Mouse (Mus musculus) hindbrain, embryonic 15.5 days (tissue): ENCODE data around the gene Neil1. TPM values are rescaled to one million over a fixed set of nuclear protein-coding genes. Genes with fewer than 3 reads are reported as not detected.

Experiments
- ATAC-seq: fragments of 200-750 bp; cut with Nextera tagmentation; 2 replicates; pipeline ENCODE4 v1.8.0; 2017; ENCODE audit warnings: low read depth, moderate number of reproducible peaks, moderate TSS enrichment; ENCODE audit not compliant: low FRiP score
- H3K27ac ChIP-seq: fragments of 300-500 bp; sonication (generic); replicated peaks from 2 replicates; pipeline ENCODE4 v1.5.1; 2015; ENCODE audit warnings: mild to moderate bottlenecking, inconsistent platforms
- H3K27me3 ChIP-seq: fragments of 300-500 bp; sonication (generic); 2 replicates; pipeline ENCODE4 v1.6.1; 2015; ENCODE audit warnings: control low read depth, inconsistent platforms
- H3K36me3 ChIP-seq: fragments of 300-500 bp; sonication (generic); 2 replicates; pipeline ENCODE4 v1.6.1; 2015; ENCODE audit warnings: control low read depth, inconsistent platforms
- H3K4me1 ChIP-seq: fragments of 300-500 bp; sonication (generic); replicated peaks from 2 replicates; pipeline ENCODE4 v1.6.1; 2015; ENCODE audit warnings: control low read depth, inconsistent platforms
- H3K4me2 ChIP-seq: fragments of 300-500 bp; sonication (generic); 2 replicates; pipeline ENCODE4 v1.6.1; 2015; ENCODE audit warnings: moderate library complexity, mild to moderate bottlenecking, inconsistent platforms
- H3K4me3 ChIP-seq: fragments of 300-500 bp; sonication (generic); 2 replicates; pipeline ENCODE4 v1.5.1; 2015; ENCODE audit warnings: mild to moderate bottlenecking, inconsistent platforms
- H3K9ac ChIP-seq: fragments of 300-500 bp; sonication (generic); 2 replicates; pipeline ENCODE4 v1.6.1; 2015; ENCODE audit warnings: inconsistent platforms
- H3K9me3 ChIP-seq: fragments of 300-500 bp; sonication (generic); 2 replicates; pipeline ENCODE4 v1.6.1; 2016; ENCODE audit warnings: control low read depth, inconsistent platforms
- WGBS: fragments of 180-500 bp; shearing (Covaris S2); methylation state at CpG from one replicate; pipeline ENCODE4 v1.1.7; 2015; 5-methylcytosine and 5-hydroxymethylcytosine counted together
- polyA plus RNA-seq: library from polyadenylated mRNA; unstranded; fragments of >200 nt; fragmentation: Nextera tagmentation; extraction: Ambion mirVana; gene quantifications from 2 replicates; pipeline ENCODE4 v1.2.1, GENCODE M21; 2015

Gene Neil1
- polyA plus RNA-seq, 1 experiment from 2014 or later = 9.1 TPM

- no peak for ATAC-seq
- Histone ChIP-seq H3K4me2 (no peak overlapping the region), H3K36me3 (peaks cover 31% of the 10 kb centered on the region), H3K27me3 (no peaks in the 10 kb centered on the region), H3K27ac (no peak overlapping the region), H3K4me3 (no peak overlapping the region), H3K9me3 (no peaks in the 10 kb centered on the region), H3K4me1 (no peaks in the 10 kb centered on the region), H3K9ac (no peak overlapping the region)
- WGBS = 95% methylated on average over 9 of the region's 9 CpGs
Observed at GRCm38 (mm10) chr9:57137777-57138176, 10.3 kb downstream of the Neil1 start.

DNA sequence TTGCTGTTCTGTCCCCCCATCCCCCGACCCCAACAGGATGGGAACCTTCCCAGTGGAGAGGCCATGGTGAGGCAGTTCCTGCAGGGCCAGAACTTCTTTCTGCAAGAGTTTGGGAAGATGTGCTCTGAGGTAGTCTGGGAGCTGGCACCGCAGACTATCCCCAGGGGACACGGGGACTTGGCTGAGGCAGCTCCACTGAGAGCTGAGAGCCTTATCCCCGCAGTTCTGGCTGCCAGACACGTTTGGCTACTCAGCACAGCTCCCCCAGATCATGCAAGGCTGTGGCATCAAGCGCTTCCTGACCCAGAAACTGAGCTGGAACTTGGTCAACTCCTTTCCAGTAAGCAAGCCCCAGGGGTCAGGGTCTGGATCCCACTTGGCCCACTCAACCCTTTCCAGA is 10.9 kb downstream of the Neil1 start:
- Histone ChIP-seq H3K27ac (no peak overlapping the region), H3K36me3 (peaks cover 29% of the 10 kb centered on the region), H3K4me2 (no peak overlapping the region), H3K9me3 (no peaks in the 10 kb centered on the region), H3K4me1 (no peaks in the 10 kb centered on the region), H3K4me3 (no peak overlapping the region), H3K27me3 (no peaks in the 10 kb centered on the region), H3K9ac (no peak overlapping the region)
- no peak for ATAC-seq
- 87% methylated on average over 6 of the region's 6 CpGs for WGBS

DNA sequence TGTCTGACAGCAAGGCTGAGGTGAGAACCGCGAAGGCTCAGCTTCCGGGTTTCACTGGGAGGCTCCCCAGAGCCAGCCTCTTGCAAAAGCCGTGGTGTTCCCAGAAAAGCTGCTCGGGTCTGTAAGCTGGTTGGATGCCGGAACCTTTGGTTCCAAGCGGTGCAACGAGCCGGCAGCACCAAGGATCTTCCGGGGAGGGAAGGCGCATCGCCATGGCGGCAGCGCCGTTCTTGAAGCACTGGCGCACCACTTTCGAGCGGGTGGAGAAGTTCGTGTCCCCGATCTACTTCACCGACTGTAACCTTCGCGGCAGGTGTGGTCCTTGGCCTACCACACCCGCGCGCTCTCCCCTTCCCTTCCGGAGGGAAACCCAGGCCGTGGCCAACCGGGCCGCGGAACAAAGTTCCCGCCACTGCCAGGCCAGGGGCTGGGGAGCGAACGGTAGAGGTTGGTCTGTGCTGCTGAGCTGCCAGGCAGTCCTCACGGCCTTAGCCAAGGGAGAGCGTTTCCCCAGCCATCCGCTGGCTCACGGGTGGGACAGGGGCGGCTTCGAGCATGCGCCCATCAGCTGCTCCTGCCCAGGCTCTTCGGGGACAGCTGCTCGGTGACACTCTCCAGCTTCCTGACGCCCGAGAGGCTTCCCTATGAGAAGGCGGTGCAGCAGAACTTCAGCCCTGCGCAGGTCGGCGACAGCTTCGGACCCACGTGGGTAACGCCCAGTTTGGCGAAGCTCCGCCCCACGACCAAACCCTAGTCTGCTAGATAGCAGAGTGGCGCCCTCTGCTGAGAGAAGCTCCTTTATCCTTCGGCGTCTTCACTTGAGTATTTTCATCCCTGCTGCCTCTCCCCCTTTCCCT is 17.3 kb downstream of the Neil1 start, which contains the start of gene Man2c1:
TSS of gene Man2c1 (plus strand) at position 114 of the 857 bp plus-strand sequence.
- peak within 1 kb of the TSS; percentile 77 for H3K9ac ChIP-seq
- peak; percentile 93 for ATAC-seq
- H3K9me3 ChIP-seq = no peaks in the 10 kb centered on the region
- peaks cover 20% of the 10 kb centered on the region for H3K4me1 ChIP-seq
- H3K4me3 ChIP-seq = peak within 1 kb of the TSS; percentile 80
- H3K27me3 ChIP-seq = no peaks in the 10 kb centered on the region
- H3K27ac ChIP-seq = peak within 1 kb of the TSS; percentile 95
- peak within 1 kb of the TSS; percentile 80 for H3K4me2 ChIP-seq
- peaks cover 20% of the 10 kb centered on the region for H3K36me3 ChIP-seq
- WGBS = under 1% methylated on average over 58 of the region's 58 CpGs

DNA sequence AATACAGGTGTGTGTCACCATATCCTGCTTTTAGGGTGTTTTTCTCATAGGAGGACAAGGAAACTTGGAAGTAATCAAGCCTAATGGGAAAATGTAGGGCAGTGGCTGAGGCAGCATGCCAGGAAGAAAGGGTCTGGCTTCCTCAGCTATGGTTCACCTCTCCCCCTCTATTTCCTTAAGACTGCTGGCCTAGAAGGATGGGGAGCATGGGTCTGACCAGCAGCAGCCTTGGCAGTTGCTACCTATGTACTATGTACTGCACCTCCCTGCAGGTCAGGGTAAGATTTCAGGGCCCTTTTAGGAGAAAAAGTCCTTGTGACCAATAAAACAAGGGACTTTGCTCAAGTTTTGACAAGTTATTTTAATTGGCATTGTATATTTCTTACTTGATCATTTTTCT is 18.5 kb downstream of the Neil1 start:
- peak overlapping the region; percentile 77; the same call in 1 of the 2 replicates for H3K9ac ChIP-seq
- no peak for ATAC-seq
- H3K27ac ChIP-seq = peak overlapping the region; percentile 95; the same call in 1 of the 2 replicates
- H3K4me2 ChIP-seq = peak overlapping the region; percentile 80
- peak overlapping the region; percentile 80 for H3K4me3 ChIP-seq
- peaks cover 26% of the 10 kb centered on the region for H3K36me3 ChIP-seq
- H3K27me3 ChIP-seq = no peaks in the 10 kb centered on the region
- H3K9me3 ChIP-seq = no peaks in the 10 kb centered on the region
- H3K4me1 ChIP-seq = peaks cover 20% of the 10 kb centered on the region

DNA sequence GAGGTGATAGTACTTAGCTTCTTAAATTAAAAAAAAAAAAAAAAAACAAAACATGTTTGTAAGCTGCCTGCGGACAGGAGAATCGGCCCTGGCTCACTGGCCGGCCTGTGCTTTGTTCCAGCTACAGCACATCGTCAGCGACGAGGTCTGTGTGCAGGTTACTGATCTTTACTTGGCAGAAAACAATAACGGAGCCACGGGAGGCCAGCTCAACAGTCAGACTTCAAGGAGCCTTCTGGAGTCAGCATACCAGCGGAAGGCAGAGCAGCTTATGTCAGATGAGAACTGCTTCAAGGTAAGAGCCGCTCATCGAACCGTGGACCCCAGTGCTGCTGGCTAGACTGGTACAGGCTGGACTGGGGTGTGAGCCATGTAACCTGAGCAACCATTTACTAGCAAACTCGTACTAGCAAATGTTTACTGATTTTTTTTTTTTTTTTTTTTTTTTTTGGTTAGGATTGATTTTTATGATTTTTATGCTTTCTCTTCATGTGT is 30.8 kb downstream of the Neil1 start:
- ATAC-seq = no peak
- no peaks in the 10 kb centered on the region for H3K4me1 ChIP-seq

More for the DNA sequence above, 30.8 kb downstream of the Neil1 start:
- Histone ChIP-seq H3K4me3 (no peak overlapping the region), H3K27me3 (no peaks in the 10 kb centered on the region), H3K27ac (no peak overlapping the region), H3K9ac (no peak overlapping the region), H3K4me2 (no peak overlapping the region), H3K9me3 (no peaks in the 10 kb centered on the region), H3K36me3 (peaks cover 66% of the 10 kb centered on the region)
- WGBS = 89% methylated on average over 13 of the region's 13 CpGs

Other genes with a start within 250 kb of the Neil1 start
- 2.8 and 3.1 TPM in 2 replicates for gene Snx33, start 219.9 kb downstream of the Neil1 start, polyA plus RNA-seq
- 70.5 and 70.7 TPM in 2 replicates for gene Imp3, start 210.8 kb downstream of the Neil1 start, polyA plus RNA-seq
- 27.6 and 27.8 TPM in 2 replicates for gene Snupn, start 197.4 kb downstream of the Neil1 start, polyA plus RNA-seq
- 25.4 and 30.1 TPM in 2 replicates for gene Ptpn9, start 153.4 kb downstream of the Neil1 start, polyA plus RNA-seq
- 22.5 and 23.2 TPM in 2 replicates for gene Sin3a, start 76.3 kb downstream of the Neil1 start, polyA plus RNA-seq
- 94.9 and 108 TPM in 2 replicates for gene Man2c1, start 17.6 kb downstream of the Neil1 start, polyA plus RNA-seq
- gene Commd4, start 10.0 kb upstream of the Neil1 start, polyA plus RNA-seq = 170 and 192 TPM in 2 replicates
- gene Trcg1, start 88.3 kb upstream of the Neil1 start, polyA plus RNA-seq = not detected in 2 replicates
- gene 1700017B05Rik, start 114.3 kb upstream of the Neil1 start, polyA plus RNA-seq = 4.8 and 4.9 TPM in 2 replicates